Mouse (Mus musculus): Measurements from ENCODE around the gene Furin. TPM values are rescaled to one million over a fixed set of nuclear protein-coding genes. Genes with fewer than 3 reads are reported as not detected.

Gene Furin
- total RNA-seq, 4 experiments from 2014 or later = 36.1 to 43.8 (median 39.7) TPM

GRCm38 (mm10) chr7:80341793-80342192, 63.4 kb downstream of the Furin start:
- no peak for DNase-seq (ENCODE audit: low spot score in 2 of 2)

- DNase-seq (ENCODE audit: low spot score in 2 of 2) = peak in 1 of 2 experiments; percentile 58
Measured at GRCm38 (mm10) chr7:80340793-80341192, 64.4 kb downstream of the Furin start, which contains the start of gene Unc45a. Gene Unc45a, minus strand, starts transcription at chr7:80341005.

- peak; percentile 97 to 99 for DNase-seq (ENCODE audit: low spot score in 2 of 2)
Measured at GRCm38 (mm10) chr7:80339793-80340628, 65.2 kb downstream of the Furin start.

DNA sequence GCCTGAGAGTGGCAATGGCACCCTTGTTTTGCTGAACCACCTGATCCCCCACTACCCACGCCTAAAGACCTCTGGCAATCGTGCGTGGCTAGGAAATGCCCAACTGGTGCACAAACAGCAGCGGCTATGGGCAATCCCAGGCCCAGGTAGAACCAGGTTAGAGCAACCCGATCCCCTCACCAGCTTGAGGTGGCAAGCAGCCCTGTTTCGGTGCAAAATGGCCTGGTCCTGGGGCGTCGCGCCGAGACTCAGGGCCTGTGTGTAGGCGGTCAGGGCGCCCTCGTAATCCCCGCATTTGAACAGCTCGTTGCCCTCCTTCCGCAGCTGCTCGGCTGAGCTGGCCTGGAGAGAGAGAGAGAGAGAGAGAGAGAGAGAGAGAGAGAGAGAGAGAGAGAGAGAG, 65.9 kb downstream of the Furin start:
- DNase-seq (ENCODE audit: low spot score in 2 of 2) = no peak

Other genes with a start within 250 kb of the Furin start
- gene Sema4b, start 218.6 kb downstream of the Furin start, total RNA-seq (2022) = 10 to 100 TPM; 22.0 to 27.7 (median 25.9) TPM
- gene Cib1, start 172.6 kb downstream of the Furin start, total RNA-seq (2022) = 10 to 100 TPM; 20.3 to 31.5 (median 25.9) TPM
- gene Gdpgp1, start 172.6 kb downstream of the Furin start, total RNA-seq (2022) = 1 to 10 TPM; 6.2 to 7.5 (median 7.0) TPM
- gene Ttll13, start 159.1 kb downstream of the Furin start, total RNA-seq (2022) = 1 to 10 TPM; 1.3 to 2.1 (median 1.8) TPM
- gene Ngrn, start 144.2 kb downstream of the Furin start, total RNA-seq (2022) = 10 to 100 TPM; 37.2 to 43.3 (median 38.6) TPM
- 10 to 100 TPM; 19.8 to 27.7 (median 23.7) TPM for gene Vps33b, start 135.8 kb downstream of the Furin start, total RNA-seq (2022)
- 1 to 10 TPM in 3 of 4 experiments, under 1 TPM in 1; 0.51 to 1.9 (median 1.5) TPM for gene Prc1, start 111.0 kb downstream of the Furin start, total RNA-seq (2022)
- gene Rccd1, start 81.0 kb downstream of the Furin start, total RNA-seq (2022) = 10 to 100 TPM; 12.7 to 19.0 (median 14.2) TPM
- 10 to 100 TPM; 35.5 to 47.2 (median 40.6) TPM for gene Unc45a, start 64.4 kb downstream of the Furin start, total RNA-seq (2022)
- gene Hddc3, start 62.3 kb downstream of the Furin start, total RNA-seq (2022) = 10 to 100 TPM; 37.7 to 55.7 (median 49.0) TPM
- 100 to 1,000 TPM; 161 to 192 (median 173) TPM for gene Man2a2, start 34.1 kb downstream of the Furin start, total RNA-seq (2022)
- gene Fes, start 17.5 kb downstream of the Furin start, total RNA-seq (2022) = 10 to 100 TPM in 2 of 4 experiments, 1 to 10 TPM in 2; 7.0 to 20.0 (median 14.1) TPM
- gene Blm, start 129.7 kb upstream of the Furin start, total RNA-seq (2022) = 1 to 10 TPM; 3.5 to 5.2 (median 4.8) TPM